Mouse (Mus musculus) heart, embryonic 16.5 days (tissue): Measurements from ENCODE around the gene Kcnh1. TPM values are rescaled to one million over a fixed set of nuclear protein-coding genes. Genes with fewer than 3 reads are reported as not detected.

Experiments used
- ATAC-seq: fragments of 200-750 bp; cut with Nextera tagmentation; replicated peaks from 2 replicates; pipeline ENCODE4 v1.8.0; 2017; ENCODE audit warnings: moderate number of reproducible peaks; ENCODE audit not compliant: insufficient read depth, low FRiP score; ENCODE audit errors: extremely low read depth
- H3K27ac ChIP-seq: fragments of 300-500 bp; sonication (generic); 2 replicates; pipeline ENCODE4 v1.5.1; 2014; ENCODE audit warnings: mild to moderate bottlenecking, low read length, control low read depth, moderate library complexity
- H3K27me3 ChIP-seq: fragments of 300-500 bp; sonication (generic); 2 replicates; pipeline ENCODE4 v1.6.1; 2014; ENCODE audit warnings: low read length, mixed read lengths; ENCODE audit not compliant: control insufficient read depth, insufficient read depth
- H3K36me3 ChIP-seq: fragments of 300-500 bp; sonication (generic); 2 replicates; pipeline ENCODE4 v1.6.1; 2014; ENCODE audit not compliant: control insufficient read depth, insufficient read depth
- H3K4me1 ChIP-seq: fragments of 300-500 bp; sonication (generic); 2 replicates; pipeline ENCODE4 v1.6.1; 2014; ENCODE audit warnings: low read length, mixed read lengths; ENCODE audit not compliant: control insufficient read depth, insufficient read depth
- H3K4me2 ChIP-seq: fragments of 300-500 bp; sonication (generic); 2 replicates; pipeline ENCODE4 v1.6.1; 2014; ENCODE audit warnings: low read depth, mild to moderate bottlenecking, control low read depth, low read length
- H3K4me3 ChIP-seq: fragments of 300-500 bp; sonication (generic); 2 replicates; pipeline ENCODE4 v1.5.1; 2014; ENCODE audit warnings: mild to moderate bottlenecking, control low read depth, low read length
- H3K9ac ChIP-seq: fragments of 300-500 bp; sonication (generic); 2 replicates; pipeline ENCODE4 v1.6.1; 2014; ENCODE audit warnings: low read length, control low read depth
- H3K9me3 ChIP-seq: fragments of 300-500 bp; sonication (generic); replicated peaks from 2 replicates; pipeline ENCODE4 v1.6.1; 2016; ENCODE audit warnings: low read length; ENCODE audit not compliant: control insufficient read depth
- WGBS: fragments of 180-500 bp; shearing (Covaris S2); extraction: QIAGEN DNeasy Blood & Tissue Kit; methylation state at CpG from one replicate; pipeline ENCODE4 v1.1.7; 2014; 5-methylcytosine and 5-hydroxymethylcytosine counted together
- polyA plus RNA-seq: library from polyadenylated mRNA; unstranded; fragments of >200 nt; fragmentation: Nextera tagmentation; extraction: Ambion mirVana; gene quantifications from 2 replicates; pipeline ENCODE4 v1.2.1, GENCODE M21; 2015

Gene Kcnh1
- polyA plus RNA-seq, 1 experiment from 2014 or later = 0.32 TPM

DNA sequence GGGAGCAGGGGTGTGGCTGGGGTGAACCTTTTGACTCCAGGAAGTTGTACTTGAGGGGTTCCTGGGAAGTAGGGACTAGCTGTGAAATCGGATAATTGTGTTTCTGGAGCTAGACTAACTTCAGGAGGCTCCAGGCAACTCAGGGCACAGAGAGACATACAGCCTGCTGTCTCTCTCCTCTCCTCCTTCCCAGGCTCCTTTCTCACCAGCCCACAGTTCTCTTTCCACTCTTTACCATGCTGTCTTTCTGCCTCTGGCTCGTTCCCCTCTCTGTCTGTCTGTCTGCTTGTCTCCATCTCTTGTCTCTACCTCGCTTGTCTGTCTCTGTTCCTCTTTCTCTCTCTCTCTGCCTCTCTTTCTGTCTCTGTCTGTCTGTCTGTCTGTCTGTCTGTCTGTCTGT is 94.4 kb downstream of the Kcnh1 start:
- Histone ChIP-seq H3K27me3 (no peaks in the 10 kb centered on the region), H3K9ac (no peak overlapping the region), H3K9me3 (no peaks in the 10 kb centered on the region), H3K27ac (no peak overlapping the region), H3K4me2 (no peak overlapping the region), H3K4me3 (no peak overlapping the region), H3K36me3 (no peaks in the 10 kb centered on the region), H3K4me1 (no peaks in the 10 kb centered on the region)
- no peak for ATAC-seq
- WGBS = 65% methylated on average over 3 of the region's 3 CpGs

DNA sequence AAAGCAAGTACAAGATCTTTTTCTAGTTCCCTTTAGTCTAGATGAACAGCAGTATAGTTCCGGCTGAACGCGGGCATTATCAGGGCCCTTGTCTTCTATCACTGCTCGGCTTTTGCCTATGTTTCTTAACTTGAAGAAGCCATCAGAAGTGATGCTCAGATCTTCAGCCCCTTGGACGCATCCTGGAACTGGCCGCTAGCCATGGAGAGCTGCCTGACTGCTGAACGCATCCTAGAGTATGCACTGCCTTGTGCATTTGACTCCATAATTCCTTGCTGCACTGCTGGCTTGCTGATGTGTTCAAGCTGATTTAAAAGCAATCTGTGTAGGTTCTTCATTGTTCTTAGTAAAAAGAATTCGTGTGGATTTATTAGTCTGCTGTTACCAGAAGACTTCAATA is 97.9 kb downstream of the Kcnh1 start:
- ATAC-seq = no peak
- Histone ChIP-seq H3K4me2 (no peak overlapping the region), H3K9me3 (no peaks in the 10 kb centered on the region), H3K27me3 (no peaks in the 10 kb centered on the region), H3K4me1 (no peaks in the 10 kb centered on the region), H3K9ac (no peak overlapping the region), H3K36me3 (no peaks in the 10 kb centered on the region), H3K4me3 (no peak overlapping the region), H3K27ac (no peak overlapping the region)
- 82% methylated on average over 8 of the region's 8 CpGs for WGBS

- H3K4me3 ChIP-seq = no peak overlapping the region
- H3K9ac ChIP-seq = no peak overlapping the region
- 36% methylated on average over 3 of the region's 3 CpGs for WGBS
- no peaks in the 10 kb centered on the region for H3K9me3 ChIP-seq
- no peak overlapping the region for H3K27ac ChIP-seq
- H3K4me1 ChIP-seq = no peaks in the 10 kb centered on the region
- H3K4me2 ChIP-seq = no peak overlapping the region
- H3K27me3 ChIP-seq = no peaks in the 10 kb centered on the region
- H3K36me3 ChIP-seq = no peaks in the 10 kb centered on the region
- ATAC-seq = no peak
These were observed 100.7 kb downstream of the Kcnh1 start for GRCm38 (mm10) chr1:192291286-192291685.

DNA sequence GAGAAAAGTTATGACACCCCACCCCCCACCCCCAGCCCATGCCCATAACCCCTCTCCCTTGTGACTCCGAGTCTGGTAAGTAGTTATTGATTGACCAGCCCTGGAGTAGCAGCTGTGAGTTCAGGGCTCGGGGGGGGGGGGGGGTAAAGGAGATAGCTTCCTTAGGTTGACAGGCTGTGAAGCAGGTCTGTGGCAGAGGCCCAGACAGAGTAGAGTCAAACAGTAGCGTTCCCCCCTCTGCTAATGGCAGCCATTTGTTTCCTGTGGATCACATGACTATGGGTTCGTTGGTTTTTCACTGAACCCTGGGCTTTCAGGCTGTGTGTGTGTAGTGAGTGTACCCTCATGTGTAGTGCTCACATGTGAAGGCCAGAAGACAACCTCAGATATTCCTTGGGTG is 102.8 kb downstream of the Kcnh1 start:
- H3K9me3 ChIP-seq = no peaks in the 10 kb centered on the region
- ATAC-seq = no peak
- WGBS = 49% methylated on average over 4 of the region's 4 CpGs
- no peaks in the 10 kb centered on the region for H3K4me1 ChIP-seq
- no peak overlapping the region for H3K4me2 ChIP-seq
- no peak overlapping the region for H3K27ac ChIP-seq
- no peaks in the 10 kb centered on the region for H3K27me3 ChIP-seq
- H3K36me3 ChIP-seq = no peaks in the 10 kb centered on the region
- no peak overlapping the region for H3K9ac ChIP-seq
- H3K4me3 ChIP-seq = no peak overlapping the region

DNA sequence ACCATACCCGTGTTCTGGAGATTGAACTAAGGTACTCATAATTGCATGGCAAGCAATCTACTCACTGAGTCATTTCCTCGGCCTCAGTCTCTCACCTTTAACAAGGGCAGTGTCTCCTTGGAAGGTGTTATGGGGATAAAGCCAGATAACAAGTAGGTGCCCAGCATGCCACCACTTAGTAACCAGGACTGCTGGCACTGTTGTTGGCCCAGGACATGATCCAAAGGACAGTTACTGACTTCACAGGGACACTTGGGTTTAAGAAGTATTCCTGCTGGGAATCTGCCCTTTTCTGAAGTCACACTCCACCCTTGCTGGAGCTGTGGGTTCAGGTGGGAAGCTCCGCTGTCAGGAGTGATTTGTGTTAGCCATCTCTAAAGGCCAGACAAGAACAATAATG is 103.3 kb downstream of the Kcnh1 start:
- Histone ChIP-seq H3K36me3 (no peaks in the 10 kb centered on the region), H3K4me1 (no peaks in the 10 kb centered on the region), H3K4me2 (no peak overlapping the region), H3K4me3 (no peak overlapping the region), H3K27me3 (no peaks in the 10 kb centered on the region), H3K27ac (no peak overlapping the region), H3K9ac (no peak overlapping the region), H3K9me3 (no peaks in the 10 kb centered on the region)
- no peak for ATAC-seq
- 75% methylated on average over 3 of the region's 3 CpGs for WGBS

DNA sequence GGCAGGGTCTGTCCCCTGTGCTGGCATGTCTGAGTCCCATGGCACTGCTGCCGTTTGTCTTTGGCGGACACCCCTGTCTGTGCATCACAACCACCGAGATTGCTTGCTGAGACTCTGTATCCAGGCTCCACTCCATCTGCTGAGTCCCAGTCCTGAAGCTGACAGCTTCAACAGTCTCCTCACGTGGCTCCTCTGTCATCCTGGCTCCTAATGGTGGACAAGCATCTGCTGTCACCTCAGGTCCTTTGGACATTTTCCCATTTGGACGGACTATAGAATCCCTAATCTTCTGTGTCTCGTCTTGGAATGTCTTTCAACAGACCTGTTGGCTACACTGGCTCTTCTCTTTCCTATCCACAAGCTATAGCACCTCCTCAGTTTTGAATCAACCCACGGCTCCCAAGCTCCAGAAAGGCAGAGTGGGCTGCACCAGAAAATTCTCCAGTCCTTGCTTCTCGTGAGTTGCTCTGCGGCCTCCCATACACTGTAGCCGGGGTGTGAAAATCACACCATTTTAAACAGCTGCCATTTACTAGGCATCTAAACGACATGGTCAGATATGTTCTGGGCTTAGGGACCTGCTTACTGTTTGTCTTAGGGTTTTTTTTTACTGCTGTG is 104.8 kb downstream of the Kcnh1 start:
- Histone ChIP-seq H3K4me3 (no peak overlapping the region), H3K4me2 (no peak overlapping the region), H3K27me3 (no peaks in the 10 kb centered on the region), H3K9me3 (no peaks in the 10 kb centered on the region), H3K36me3 (no peaks in the 10 kb centered on the region), H3K9ac (no peak overlapping the region), H3K4me1 (no peaks in the 10 kb centered on the region), H3K27ac (no peak overlapping the region)
- ATAC-seq = no peak
- WGBS = 64% methylated on average over 11 of the region's 11 CpGs

GRCm38 (mm10) chr1:192295902-192296301 is 105.3 kb downstream of the Kcnh1 start:
- Histone ChIP-seq H3K27me3 (no peaks in the 10 kb centered on the region), H3K27ac (no peak overlapping the region), H3K9me3 (no peaks in the 10 kb centered on the region), H3K4me3 (no peak overlapping the region), H3K9ac (no peak overlapping the region), H3K4me2 (no peak overlapping the region), H3K4me1 (no peaks in the 10 kb centered on the region), H3K36me3 (no peaks in the 10 kb centered on the region)
- no peak for ATAC-seq

- Histone ChIP-seq H3K27me3 (no peaks in the 10 kb centered on the region), H3K36me3 (no peaks in the 10 kb centered on the region), H3K9me3 (no peaks in the 10 kb centered on the region), H3K4me2 (no peak overlapping the region), H3K9ac (no peak overlapping the region), H3K27ac (no peak overlapping the region), H3K4me3 (no peak overlapping the region), H3K4me1 (no peaks in the 10 kb centered on the region)
- 64% methylated on average over 5 of the region's 5 CpGs for WGBS
- no peak for ATAC-seq
These were observed 107.0 kb downstream of the Kcnh1 start for GRCm38 (mm10) chr1:192297481-192298128.

GRCm38 (mm10) chr1:192300417-192300816 is 109.8 kb downstream of the Kcnh1 start:
- no peak overlapping the region for H3K27ac ChIP-seq
- H3K27me3 ChIP-seq = no peaks in the 10 kb centered on the region
- H3K4me2 ChIP-seq = no peak overlapping the region
- WGBS = 55% methylated on average over 7 of the region's 7 CpGs
- no peak for ATAC-seq
- no peak overlapping the region for H3K4me3 ChIP-seq
- no peaks in the 10 kb centered on the region for H3K4me1 ChIP-seq
- H3K9me3 ChIP-seq = no peaks in the 10 kb centered on the region
- H3K36me3 ChIP-seq = no peaks in the 10 kb centered on the region
- no peak overlapping the region for H3K9ac ChIP-seq
